Mouse (Mus musculus) embryonic facial prominence, embryonic 11.5 days (tissue): Measurements from ENCODE around the gene Commd9. TPM values are rescaled to one million over a fixed set of nuclear protein-coding genes. Genes with fewer than 3 reads are reported as not detected.

ENCODE experiments used
- ATAC-seq: fragments of 200-750 bp; cut with Nextera tagmentation; replicated peaks from 2 replicates; pipeline ENCODE4 v1.8.0; 2017; ENCODE audit warnings: low read depth; ENCODE audit not compliant: insufficient number of reproducible peaks, low FRiP score, low TSS enrichment
- DNase-seq: peaks from one replicate; pipeline ENCODE4 v3.0.0-alpha.2; 2015; ENCODE audit warnings: low spot score
- H3K27ac ChIP-seq: fragments of 300-500 bp; sonication (generic); replicated peaks from 2 replicates; pipeline ENCODE4 v1.5.1; 2014; ENCODE audit warnings: mild to moderate bottlenecking, low read depth, low read length, control low read depth
- H3K27me3 ChIP-seq: fragments of 300-500 bp; sonication (generic); 2 replicates; pipeline ENCODE4 v1.6.1; 2014; ENCODE audit warnings: mild to moderate bottlenecking, low read length, moderate library complexity, mixed read lengths; ENCODE audit not compliant: control insufficient read depth, insufficient read depth
- H3K36me3 ChIP-seq: fragments of 300-500 bp; sonication (generic); replicated peaks from 2 replicates; pipeline ENCODE4 v1.6.1; 2014; ENCODE audit warnings: low read depth, mild to moderate bottlenecking, low read length, moderate library complexity, mixed read lengths; ENCODE audit not compliant: control insufficient read depth, insufficient read depth
- H3K4me1 ChIP-seq: fragments of 300-500 bp; sonication (generic); 2 replicates; pipeline ENCODE4 v1.6.1; 2014; ENCODE audit warnings: low read length, mixed read lengths; ENCODE audit not compliant: control insufficient read depth, insufficient read depth
- H3K4me2 ChIP-seq: fragments of 300-500 bp; sonication (generic); 2 replicates; pipeline ENCODE4 v1.6.1; 2014; ENCODE audit warnings: low read depth, mild to moderate bottlenecking, control low read depth, low read length, moderate library complexity
- H3K4me3 ChIP-seq: fragments of 300-500 bp; sonication (generic); 2 replicates; pipeline ENCODE4 v1.5.1; 2014; ENCODE audit warnings: low read depth, low read length, control low read depth
- H3K9ac ChIP-seq: fragments of 300-500 bp; sonication (generic); replicated peaks from 2 replicates; pipeline ENCODE4 v1.6.1; 2014; ENCODE audit warnings: mild to moderate bottlenecking, control low read depth, low read length
- H3K9me3 ChIP-seq: fragments of 300-500 bp; sonication (generic); replicated peaks from 2 replicates; pipeline ENCODE4 v1.6.1; 2016; ENCODE audit warnings: mild to moderate bottlenecking, low read length, inconsistent platforms, mixed read lengths; ENCODE audit not compliant: control insufficient read depth
- WGBS: fragments of 180-500 bp; shearing (Covaris S2); extraction: QIAGEN DNeasy Blood & Tissue Kit; methylation state at CpG from one replicate; pipeline ENCODE4 v1.1.7; 2014; 5-methylcytosine and 5-hydroxymethylcytosine counted together
- polyA plus RNA-seq: library from polyadenylated mRNA; unstranded; fragments of >200 nt; fragmentation: Nextera tagmentation; extraction: Ambion mirVana; gene quantifications from 2 replicates; pipeline ENCODE4 v1.2.1, GENCODE M21; 2014

Commd9 gene
- polyA plus RNA-seq, 1 experiment from 2014 or later, result 63.1 TPM

- H3K36me3 ChIP-seq, result 0 out of 2 replicates have a peak, but pooled peaks cover 2% of the 10 kb centered on the region
- H3K9me3 ChIP-seq, result no peaks in the 10 kb centered on the region
- H3K9ac ChIP-seq, result no peak overlapping the region
- H3K27ac ChIP-seq, result no peak overlapping the region
- H3K27me3 ChIP-seq, result no peaks in the 10 kb centered on the region
- 68% methylated on average over 7 of the region's 7 CpGs for WGBS
- H3K4me3 ChIP-seq, result no peak overlapping the region
- DNase-seq, result no peak
- no peak for ATAC-seq
- H3K4me2 ChIP-seq, result no peak overlapping the region
- H3K4me1 ChIP-seq, result no peaks in the 10 kb centered on the region
These were observed 64.9 kb downstream of the Commd9 start for GRCm38 (mm10) chr2:101950716-101951520.

Other genes starting within 250 kb of the Commd9 start
- gene Rag1, start 236.7 kb upstream of the Commd9 start, polyA plus RNA-seq, result 0.61 and 0.66 TPM in 2 replicates
- 63.7 and 66.3 TPM in 2 replicates for gene B230118H07Rik, start 236.7 kb upstream of the Commd9 start, polyA plus RNA-seq
- gene Traf6, start 207.8 kb upstream of the Commd9 start, polyA plus RNA-seq, result 18.9 and 20.6 TPM in 2 replicates
- 17.6 and 18.0 TPM in 2 replicates for gene Prr5l, start 3.2 kb upstream of the Commd9 start, polyA plus RNA-seq